Mouse (Mus musculus): ENCODE measurements around the gene Hoxa5.

Gene Hoxa5

DNA sequence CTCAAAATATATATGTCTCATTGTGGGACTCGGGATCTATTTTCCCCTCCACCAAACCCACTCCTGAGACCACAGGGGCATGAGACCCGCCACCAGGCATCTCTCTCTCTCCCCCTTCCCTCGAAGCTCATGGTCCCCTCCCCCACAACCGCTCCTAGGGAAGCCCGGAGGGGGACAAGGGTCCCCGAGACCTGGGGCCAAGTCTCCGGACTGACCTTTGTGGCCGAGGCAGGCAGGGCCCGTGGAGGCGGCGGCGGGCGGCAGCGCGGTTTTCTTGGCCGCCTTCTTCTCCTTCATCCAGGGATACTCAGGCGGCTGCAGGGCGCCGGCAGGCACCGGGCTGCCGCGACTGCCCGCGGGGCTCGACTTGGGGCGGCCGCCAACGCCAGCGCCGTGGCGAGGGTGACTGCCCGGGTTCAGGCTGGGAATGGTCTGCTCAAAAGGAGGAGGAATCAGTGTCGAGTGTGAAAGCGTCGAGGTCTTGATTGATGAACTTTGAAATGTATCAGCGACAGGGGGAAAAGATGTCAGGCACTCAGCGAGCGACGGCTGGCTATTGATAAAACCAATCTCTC, 40.2 kb downstream of the Hoxa5 start:
- no peak for DNase-seq (ENCODE audit: low read depth, low spot score)

DNA sequence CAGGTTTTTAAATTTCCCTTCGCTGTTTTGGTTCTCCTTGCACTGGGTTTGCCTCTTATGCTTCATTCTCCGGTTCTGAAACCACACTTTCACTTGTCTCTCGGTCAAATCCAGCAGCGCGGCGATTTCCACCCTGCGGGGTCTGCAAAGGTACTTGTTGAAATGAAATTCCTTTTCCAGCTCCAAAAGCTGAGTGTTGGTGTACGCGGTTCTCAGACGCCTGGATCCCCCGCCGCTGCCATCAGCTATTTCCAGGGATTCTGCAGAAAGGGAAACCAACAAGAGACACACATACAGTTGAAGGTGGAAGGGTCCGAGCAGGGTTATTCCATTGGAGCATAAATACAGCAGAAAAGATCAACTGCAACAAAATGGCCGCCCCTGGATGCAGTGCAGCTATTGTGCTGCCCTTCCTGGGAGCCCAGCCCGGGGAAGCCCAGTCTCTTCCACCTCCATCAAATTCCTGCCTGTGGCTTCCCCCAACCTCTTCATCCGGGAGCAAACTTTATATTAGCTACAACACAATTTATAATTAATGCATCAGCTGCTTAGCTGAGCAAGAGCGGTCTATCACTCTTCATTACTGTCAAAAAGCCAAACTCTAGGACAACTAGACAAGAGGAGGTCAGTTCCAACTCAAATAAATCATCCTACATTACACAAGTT, 40.9 kb downstream of the Hoxa5 start:
- DNase-seq (ENCODE audit: low read depth, low spot score), result no peak

DNA sequence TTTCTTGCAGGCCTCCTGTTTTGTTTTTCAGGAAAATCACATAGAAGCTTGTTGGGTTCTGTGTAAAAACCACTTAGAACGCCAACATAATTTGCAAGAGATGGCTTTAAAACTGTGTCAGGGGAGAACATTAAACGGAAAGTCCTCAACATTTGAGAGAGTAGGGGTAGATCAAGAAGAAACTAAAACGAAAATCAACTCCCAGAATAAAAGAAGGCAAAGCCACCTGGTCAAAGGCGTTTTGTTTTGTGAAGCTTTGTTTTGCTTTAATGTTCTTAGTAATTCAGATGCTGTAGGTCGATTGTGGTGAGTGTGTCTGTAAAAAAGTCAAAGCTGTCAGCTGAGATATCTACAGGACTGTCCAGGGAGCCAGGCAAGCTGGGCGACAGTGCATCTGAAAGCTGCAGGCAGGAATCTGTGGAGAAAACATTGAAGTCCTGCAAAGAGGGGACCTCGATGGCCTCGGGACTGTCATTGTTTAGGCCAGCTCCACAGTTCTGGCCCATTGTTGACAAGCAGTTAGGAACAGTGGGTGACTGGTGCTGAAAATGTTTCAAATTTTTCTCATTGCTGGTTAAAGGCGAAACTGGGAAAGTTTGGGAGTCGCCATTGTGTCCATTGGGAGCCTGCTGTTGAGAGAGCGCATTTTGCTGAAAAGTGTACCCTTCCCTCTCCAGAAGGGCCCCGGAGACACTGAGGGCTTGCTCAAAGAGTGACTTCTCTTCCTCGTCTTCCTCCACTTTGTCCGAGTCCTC, 41.6 kb downstream of the Hoxa5 start:
- DNase-seq (ENCODE audit: low read depth, low spot score), result no peak

GRCm38 (mm10) chr6:52162093-52162380, 42.4 kb downstream of the Hoxa5 start:
- DNase-seq (ENCODE audit: low read depth, low spot score), result no peak

GRCm38 (mm10) chr6:52161336-52162092, 42.9 kb downstream of the Hoxa5 start:
- DNase-seq (ENCODE audit: low read depth, low spot score), result no peak

DNA sequence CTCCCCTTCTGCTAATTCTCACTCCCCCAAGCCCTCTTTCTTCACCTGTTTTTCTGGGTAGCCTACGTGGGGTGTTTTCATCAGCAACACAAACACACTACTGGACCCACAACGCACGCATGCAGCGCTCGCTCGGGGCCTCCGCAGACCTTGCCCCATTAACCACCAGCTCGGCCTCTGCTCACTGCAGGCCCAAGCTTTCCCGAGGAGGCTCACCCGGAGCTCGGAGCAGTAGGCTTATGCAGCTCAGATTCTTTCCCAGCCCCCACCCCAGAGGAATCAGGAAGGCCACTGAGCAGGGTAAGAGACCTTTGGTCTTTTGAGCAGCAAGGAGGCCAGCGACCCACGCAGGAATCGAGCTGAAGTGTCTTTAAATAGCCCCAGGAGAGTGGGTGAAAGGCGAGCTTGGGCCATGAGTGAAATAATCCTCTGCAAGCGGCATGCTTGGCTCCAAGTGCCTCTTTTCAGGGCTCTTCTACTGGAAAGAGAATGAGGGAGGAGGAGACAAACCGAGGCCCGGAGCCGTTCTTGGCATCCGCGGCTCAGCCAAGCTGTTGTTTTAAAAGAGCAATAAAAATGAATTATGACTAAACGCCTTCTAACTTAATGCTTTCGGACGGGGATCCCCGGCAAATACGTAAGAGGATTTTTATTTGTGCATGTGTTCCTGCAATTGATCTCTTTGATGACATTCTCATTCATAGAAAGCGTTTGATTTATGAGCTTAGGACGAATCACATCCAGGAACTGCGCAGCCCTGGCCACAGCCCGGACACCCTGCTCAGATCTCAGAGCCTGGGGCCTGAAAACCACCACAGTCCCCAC, 43.7 kb downstream of the Hoxa5 start:
- DNase-seq (ENCODE audit: low read depth, low spot score), result no peak

DNA sequence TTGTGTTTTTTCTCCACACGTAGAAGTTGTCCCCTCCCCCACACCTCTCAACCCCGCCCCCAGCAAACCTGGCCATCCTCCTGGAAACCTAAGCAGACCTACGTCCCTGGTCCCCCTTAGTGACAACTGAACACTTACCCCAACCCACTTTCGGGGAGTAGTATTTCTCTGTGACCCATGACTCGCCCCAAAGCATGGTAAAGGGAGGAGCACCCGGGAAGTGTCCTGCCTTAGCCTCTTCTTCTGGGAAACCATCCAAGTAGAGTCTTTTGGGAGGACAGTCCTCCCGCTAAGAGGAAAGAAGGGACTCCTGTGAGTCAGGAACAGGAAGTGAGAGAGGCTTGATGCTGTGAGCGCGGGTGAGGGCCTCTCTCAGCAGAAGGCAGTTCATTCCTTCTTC, 44.4 kb downstream of the Hoxa5 start:
- DNase-seq (ENCODE audit: low read depth, low spot score), result no peak

GRCm38 (mm10) chr6:52159164-52159761, 45.1 kb downstream of the Hoxa5 start:
- DNase-seq (ENCODE audit: low read depth, low spot score), result no peak

DNA sequence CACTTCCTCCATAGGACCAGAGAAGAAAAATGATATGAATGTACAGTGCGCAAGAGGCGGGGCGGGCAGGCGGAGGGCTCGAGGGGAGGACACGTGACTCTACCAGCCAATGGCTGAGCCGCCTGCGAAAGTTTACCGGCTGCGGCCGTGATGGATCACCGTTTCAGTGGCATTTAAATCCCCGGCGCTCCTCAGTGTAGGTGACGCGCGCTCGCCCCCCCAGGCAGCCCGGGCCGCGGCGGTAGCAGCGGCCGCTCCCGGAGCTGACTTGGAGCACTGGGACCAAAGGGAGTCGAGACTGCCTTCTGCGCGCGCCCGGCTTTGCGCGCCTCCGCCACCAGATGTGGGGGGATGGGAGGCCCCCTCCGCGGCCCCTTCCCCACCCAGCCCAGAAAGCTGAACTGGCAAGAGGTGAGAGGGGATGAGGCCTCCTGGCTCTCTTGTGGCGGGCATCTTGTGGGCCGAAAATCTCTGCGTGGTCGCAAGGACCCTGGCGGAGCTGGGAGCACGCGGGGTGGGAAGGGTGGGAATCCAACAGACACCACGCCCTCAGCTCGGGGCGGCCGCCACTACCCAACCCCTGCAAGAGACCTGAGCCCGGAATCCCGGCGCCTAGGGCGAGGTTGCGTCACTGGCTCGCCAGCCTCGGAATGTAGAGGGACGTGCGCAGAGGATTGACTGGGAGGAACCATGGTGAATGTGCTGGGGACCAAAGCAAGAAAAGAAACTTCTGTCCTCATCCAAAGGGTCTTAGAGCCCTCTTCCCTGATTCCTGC, 45.9 kb downstream of the Hoxa5 start, which contains the start of gene Hoxa1:
Gene Hoxa1 (minus strand): TSS at position 42 of the 776 bp plus-strand sequence.
- DNase-seq (ENCODE audit: low read depth, low spot score), result no peak

DNA sequence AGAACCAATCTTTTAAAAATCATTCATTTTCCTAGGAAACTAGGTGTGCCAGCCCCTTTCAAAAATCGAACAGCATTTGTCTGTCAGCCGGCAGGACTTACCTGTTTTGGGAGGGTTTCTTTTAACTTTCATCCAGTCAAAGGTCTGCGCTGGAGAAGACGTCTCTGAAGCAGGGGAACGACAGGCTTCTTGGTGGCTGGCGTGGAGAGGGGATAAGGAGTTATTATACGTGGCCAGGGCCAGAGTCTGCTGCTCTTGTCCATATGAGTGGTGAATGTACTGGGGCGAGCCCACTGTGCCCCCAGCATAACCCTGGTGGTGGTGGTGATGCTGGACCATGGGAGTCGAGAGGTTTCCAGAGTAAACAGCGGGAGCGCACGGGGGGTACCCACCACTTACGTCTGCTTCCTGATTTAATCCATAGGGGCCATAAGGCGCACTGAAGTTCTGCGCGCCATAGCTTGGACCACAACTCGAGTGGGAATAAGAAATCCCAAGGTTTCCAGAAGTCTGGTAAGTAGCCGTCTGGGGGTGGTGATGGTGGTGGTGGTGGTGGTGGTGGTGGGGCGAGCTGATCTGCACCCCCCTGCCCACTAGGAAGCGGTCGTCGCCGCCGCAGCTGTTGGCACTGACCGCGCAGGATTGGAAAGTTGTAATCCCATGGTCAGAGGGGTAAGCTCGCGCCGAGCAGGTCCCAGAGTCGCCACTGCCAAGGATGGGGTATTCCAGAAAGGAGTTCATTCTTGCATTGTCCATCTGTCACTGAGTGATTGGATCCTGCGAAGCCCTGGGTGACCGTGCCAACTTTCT, 46.7 kb downstream of the Hoxa5 start:
- no peak for DNase-seq (ENCODE audit: low read depth, low spot score)

DNA sequence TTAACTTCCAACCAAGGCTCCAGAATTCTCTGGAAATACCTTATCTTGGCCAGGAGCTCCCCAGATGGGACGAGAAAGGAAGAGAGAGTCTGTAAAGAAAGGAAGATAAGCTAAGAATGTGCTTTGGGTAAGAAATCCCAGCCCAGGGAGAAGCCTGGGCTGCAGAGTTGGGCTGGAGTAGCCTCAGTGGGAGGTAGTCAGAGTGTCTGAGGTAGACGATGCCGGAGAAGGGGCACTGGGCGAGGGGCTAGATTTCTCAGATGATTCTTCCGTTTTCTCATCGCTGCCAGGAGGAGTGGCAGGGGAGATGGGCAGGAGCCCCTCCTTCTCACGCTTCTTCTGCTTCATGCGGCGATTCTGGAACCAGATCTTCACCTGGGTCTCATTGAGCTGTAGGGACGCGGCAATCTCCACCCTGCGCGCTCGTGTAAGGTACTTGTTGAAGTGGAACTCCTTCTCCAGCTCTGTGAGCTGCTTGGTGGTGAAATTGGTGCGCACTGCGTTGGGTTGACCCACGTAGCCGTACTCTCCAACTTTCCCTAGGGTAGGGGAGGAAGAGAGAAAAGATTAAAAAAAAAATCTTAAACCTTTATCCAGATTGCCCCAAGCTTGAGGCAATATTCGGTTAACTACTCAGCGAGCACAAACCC, 47.7 kb downstream of the Hoxa5 start:
- no peak for DNase-seq (ENCODE audit: low read depth, low spot score)

GRCm38 (mm10) chr6:52155471-52155870, 48.9 kb downstream of the Hoxa5 start:
- no peak for DNase-seq (ENCODE audit: low read depth, low spot score)

DNA sequence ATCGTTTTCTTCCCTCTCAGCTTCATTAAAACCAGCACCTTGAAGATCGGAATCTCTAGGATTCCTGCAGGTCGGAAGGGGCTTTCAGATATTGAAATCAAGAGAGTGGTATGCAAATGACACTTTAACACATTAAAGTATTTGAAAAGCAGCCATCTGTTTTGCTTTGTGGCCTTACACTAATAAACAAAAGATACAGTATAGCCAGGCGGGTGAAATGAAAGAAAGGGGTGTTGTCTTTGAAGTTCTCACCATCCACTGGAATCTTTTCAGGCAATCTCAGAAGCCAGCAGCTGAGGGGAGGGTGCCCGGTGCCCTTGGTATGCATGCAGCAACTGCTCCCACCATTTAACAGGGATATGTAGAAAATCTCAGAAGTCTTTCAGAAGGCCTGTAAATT, 50.3 kb downstream of the Hoxa5 start:
- DNase-seq (ENCODE audit: low read depth, low spot score), result no peak

DNA sequence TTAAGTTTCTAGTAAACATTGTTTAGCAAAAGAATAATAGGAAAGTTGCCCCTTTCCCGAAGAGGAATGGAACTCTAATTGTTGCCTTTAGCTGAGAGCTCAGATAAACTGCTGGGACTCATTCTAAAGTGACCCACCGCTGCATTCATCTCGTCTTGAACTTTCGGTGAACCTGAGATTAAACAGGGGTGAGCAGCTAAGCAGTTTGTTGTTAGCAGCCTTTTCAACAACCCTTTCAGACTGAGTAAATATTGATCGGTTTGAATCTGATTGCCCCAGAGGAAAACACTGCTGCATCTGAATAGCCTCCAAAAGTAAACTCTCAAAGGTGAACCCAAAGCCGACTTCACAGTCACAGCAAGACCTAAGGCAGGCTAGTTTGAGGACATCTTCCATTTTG, 51.1 kb downstream of the Hoxa5 start:
- DNase-seq (ENCODE audit: low read depth, low spot score), result no peak

- DNase-seq (ENCODE audit: low read depth, low spot score), result no peak
Measured at GRCm38 (mm10) chr6:52152226-52153193, 51.9 kb downstream of the Hoxa5 start.

Measured in brain, embryonic 18.5 days (tissue).